Mouse (Mus musculus): ENCODE results near the gene Gm9857.
A peak's percentile ranks its signal among the peaks of the same experiment; 100 is the strongest.

Gm9857 gene

DNA sequence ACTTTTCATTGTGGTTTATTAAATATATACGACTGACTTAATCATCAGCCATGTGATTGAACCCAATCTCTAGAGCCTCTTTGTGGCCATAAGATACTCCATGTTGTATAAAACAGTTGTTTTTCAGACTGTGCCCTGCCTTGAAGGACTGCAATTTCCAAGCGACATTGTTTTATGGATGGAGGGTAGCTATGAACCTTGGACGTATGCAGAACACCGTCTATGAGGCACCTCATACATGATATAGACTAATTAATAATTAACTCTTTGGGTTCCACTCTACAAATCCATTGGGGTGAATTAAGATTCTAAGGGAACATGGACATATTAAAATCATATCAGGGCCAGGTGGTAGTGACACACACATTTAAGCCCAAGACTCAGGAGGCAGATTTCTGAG is 14.6 kb downstream of the Gm9857 start:
- no peak for DNase-seq (ENCODE audit: low read depth in 2 of 2, low spot score in 2 of 2)

DNA sequence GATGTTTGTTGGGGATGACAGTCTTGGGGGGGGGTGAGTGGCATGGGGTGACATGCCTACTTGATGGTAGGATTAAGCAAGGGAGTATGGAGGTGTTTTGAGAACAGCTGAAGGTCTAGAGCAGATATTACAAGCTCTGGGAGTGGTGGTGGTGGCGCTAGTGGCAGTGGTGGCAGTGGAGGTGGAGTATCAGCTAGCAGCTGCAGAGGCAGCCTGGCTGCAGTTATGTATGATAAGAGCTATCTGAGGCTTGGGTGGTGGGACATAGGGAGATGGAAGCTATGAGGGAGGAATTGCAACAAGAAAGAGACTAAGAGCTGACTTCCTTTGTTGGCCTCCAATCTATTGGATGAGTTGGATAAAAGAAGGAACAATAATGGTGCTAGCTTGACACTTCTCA is 18.4 kb downstream of the Gm9857 start:
- DNase-seq (ENCODE audit: low read depth in 2 of 2, low spot score in 2 of 2) = no peak

DNA sequence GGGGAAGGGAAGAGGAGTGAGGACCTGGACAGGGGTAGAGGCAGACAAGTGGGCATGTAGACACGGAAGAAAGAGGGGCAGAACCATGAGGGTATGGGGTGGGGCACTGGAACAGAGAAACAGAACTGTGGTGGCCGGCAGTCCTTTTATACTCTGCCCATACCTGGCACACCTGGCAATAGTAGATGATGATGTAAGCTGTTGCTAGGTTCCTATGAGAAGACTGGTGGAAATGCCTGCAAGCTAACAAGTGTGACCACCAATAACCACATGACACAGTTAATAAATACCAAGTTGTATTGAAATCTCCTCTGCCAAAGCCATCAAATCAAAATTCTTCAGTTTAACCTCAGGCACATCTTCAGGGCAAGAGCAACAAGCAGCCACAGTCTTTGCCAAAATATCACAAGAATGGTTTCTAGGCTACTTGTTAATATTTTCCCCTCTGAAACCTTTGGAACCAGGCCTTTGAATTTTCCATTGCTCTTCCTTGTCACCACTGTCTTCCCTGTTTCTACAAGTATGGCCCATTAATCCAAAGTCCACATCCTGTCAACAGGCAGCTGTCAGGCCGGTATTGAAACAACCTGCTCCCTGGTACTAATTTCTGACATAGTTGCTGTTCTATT is 19.7 kb downstream of the Gm9857 start:
- DNase-seq (ENCODE audit: low read depth in 2 of 2, low spot score in 2 of 2) = no peak

DNA sequence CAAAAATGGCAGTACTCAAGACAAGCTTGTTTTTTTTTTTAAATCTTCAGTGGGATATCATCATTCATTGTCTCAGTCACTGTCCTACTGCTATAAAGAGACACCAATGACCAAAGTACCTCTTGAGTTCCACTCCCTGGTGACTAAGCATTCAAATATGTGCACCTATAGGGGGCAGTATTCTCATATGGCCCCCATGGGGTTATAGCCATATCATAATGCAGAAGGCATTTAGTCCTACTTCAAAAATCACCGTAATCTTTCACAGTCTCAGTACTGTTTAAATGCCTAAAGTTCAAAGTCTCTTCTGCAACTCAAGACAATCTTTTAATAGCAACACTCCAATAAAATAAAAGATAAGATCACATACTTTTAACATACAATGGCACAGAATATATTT is 21.4 kb downstream of the Gm9857 start:
- DNase-seq (ENCODE audit: low read depth in 2 of 2, low spot score in 2 of 2) = no peak

DNA sequence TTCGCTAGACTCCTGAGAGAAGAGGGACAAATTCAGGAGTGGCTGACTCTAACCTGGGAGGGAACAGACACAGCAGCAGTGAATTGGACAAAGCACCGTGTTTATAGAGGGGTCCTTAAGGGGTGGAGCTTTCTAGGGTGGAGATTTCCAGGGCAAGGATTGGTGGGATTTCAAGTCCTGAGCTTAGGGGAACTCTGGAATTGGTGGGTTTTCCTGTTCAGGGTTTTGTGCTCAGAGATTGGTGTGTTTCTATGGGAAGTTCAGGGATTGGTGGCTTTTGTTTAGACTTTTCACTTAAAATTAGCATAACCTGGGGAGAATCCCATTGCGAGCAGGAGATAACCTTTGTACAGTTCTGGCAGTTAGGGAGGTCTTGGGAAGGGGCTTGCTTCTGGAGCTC is 22.3 kb downstream of the Gm9857 start:
- DNase-seq (ENCODE audit: low read depth in 2 of 2, low spot score in 2 of 2) = no peak

DNA sequence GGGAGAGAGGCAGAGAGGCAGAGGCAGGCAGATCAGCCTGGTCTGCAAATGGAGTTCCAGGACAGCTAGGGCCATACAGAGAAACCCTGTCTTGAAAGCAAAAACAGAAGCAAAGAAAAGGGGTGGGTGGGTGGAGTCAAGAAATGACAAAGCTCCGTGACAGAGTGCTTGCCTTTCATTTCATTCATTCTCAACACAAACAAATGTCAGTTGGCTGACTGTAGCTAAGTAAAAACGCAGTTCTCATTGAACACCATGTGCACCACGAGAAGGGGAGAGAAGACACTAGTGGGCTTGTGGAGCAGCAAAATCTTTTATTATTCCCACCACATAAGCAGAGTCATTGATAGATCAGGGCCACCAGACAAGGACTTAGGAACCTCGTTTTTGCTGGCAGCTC is 23.4 kb downstream of the Gm9857 start:
- DNase-seq (ENCODE audit: low read depth in 2 of 2, low spot score in 2 of 2) = no peak

DNA sequence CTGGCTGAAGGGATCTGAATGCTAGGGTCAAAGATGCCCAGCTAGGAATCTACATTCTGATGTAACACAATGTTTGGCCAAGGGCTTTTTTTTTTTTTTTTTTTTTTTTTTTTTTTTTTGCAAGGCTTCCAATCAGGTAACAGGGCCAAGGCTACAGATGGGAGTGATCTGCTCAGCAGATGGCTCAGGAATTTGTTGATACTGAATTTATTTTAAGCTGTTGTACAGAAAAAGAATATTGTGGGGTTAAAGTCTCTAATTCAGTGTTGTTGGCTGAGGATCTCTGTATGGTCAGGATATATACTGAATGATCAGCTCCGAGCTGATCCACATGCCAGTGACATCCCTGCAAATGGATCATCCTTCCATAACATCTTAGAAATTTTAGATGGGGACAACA is 24.2 kb downstream of the Gm9857 start:
- no peak for DNase-seq (ENCODE audit: low read depth in 2 of 2, low spot score in 2 of 2)

DNA sequence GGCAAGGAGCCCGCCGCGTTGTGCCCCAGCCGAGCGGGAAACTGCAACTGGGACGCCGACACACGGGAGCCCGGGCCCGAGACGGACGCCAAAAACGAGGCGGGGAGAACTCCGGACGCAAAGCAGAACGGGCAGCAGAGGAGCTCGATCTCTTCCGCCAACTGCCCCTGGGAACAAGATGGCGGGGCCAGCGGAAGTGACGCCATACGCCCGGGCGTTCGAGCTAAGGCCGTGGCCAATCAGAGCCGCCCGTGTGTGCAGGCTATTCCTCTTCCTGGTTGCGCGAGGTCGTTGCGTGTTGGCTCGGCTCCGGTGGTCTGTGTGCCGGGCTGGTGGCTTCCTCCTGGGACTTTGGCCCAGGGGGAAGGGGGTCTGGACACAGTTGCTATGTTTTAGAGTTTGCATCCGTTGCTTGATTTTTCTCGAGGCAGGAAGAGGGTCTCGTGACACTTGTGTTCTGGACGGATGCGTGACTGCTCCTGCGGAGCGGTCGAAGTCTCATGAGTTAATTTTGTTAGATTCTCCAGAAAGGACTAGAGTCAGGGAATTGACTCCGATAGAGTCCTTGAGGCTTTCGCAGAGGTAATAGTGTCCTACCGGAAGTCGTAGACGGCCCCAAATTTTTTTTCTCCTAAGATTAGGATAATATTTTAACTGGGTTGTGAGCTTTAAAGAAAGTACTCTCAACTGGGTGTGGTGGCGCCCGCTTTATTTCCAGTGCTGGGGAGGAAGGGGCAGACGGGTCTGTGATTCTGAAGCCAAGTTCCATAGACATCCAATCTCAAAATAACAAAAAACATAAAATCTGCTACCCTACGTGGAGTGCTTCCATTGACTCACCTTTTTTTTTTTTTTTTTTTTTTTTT is 28.5 kb downstream of the Gm9857 start, which contains the start of gene Prpf38b:
Gene Prpf38b, minus strand, starts transcription at position 180 of the 866 bp plus-strand sequence.
- peak; percentile 91 to 92 for DNase-seq (ENCODE audit: low read depth in 2 of 2, low spot score in 2 of 2)

DNA sequence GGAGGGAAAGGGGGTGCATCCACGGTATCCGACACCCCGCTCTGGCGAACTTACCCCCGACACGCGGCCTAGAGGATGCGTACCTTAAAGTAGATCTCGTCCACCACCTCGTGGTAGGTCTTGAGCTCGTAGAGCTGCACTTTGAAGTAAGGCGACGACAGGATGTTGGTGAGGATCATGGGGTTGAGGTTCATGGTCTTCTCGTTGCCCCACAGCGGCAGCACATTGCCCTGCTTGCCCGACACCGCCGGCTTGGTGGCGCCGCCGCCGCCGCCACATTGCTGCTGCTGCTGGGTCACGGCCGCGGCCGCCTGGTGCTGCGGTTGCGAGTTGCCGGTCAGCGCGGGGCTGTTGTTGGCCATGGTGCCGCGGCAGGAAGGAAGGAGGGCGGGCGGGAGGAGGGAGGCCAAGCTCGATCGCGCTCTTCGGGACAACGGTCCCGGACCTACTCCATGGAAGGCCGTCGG is 29.1 kb downstream of the Gm9857 start:
- peak; percentile 82 to 88 for DNase-seq (ENCODE audit: low read depth in 2 of 2, low spot score in 2 of 2)

DNA sequence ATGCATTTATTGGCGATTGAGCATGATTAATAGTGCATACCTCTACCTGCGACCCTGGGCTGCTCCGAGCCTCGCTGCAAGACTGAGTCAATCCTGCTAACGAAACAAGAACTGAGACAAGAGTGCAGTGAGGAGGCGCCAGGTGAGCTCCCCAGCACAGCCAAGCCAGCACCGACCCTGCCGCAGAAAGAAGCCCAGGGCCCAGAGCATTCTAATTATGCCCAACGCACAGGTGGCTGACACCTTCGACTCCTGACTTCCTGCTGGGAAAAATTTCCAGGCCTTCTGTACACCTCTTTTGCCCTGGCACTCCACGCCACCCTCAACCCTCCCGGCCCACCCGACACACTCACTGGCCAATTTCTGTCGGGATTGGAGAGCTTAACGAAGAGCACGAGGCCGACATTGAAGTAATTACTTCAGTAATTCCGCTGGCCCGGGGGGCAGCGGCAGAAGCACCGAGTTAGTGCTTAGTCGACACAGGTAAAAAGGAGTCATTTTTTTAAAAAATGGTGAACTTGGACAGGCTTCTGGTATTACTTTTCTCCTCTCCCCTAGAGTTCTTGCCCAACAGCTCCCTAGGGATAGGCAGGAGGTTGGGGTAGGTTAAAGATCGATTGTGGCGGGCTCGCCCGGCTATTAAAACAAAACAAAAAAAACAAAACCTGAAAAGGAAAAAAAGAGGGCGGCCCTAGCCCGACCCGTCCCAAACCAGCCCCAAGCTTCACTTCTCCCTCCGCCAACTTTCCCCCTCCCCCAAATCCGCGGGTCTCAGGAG is 29.8 kb downstream of the Gm9857 start:
- no peak for DNase-seq (ENCODE audit: low read depth in 2 of 2, low spot score in 2 of 2)

DNA sequence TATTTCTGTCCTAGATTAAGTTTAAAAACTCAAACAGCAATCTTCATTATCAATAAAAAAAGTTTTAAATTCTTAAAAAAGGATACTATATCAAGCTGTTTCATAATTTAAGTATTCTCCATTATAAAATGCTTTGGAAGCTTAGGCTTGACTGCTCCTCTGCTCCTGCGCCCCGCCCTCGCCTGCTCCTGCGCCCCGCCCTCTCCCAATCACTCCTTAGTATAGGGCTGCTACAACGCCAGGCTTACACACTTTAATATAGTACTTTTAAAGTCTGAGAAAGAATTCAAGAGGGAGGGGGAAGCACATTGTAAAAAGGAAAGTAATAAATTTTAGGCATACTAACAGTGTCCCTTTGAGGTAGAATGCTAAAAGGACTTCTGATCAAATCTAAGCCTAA is 37.3 kb downstream of the Gm9857 start:
- DNase-seq (ENCODE audit: low read depth in 2 of 2, low spot score in 2 of 2) = no peak

DNA sequence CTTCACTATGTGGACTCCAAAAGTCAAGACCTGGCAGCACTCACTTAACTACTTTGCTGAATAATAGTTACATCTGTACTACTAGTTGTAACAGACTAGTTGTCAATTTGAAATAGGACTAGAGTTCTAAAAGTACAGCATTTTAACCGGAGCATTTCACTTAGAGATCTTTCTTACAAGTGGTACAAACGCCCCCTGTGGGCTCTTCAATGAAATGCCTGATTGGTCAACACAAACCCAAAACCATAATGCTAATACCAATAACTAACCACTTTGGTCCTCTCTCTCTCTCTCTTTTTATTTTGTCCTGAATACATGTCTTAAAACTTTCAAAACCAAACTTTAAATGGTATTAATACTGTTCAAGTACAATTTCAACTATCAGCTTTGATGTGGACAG is 38.2 kb downstream of the Gm9857 start:
- no peak for DNase-seq (ENCODE audit: low read depth in 2 of 2, low spot score in 2 of 2)

DNA sequence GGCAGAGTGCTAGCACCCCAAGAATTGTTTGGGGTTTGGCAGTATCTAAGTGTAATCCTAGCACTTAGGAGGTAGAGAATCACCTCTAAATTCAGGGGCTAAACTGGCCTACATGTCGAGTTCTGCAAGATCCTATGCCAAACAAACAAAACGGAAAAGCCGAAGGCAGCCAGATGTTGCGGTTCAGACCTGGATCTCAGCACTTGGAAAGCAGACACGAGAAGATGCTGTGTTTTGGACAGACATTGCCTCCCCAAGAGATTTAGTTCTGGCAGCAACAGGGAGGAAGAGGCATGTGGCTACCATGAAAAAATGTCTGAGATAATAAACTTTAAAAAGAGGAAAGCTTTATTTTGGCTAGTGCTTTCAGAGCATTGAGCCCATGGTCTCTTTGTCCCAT is 39.6 kb downstream of the Gm9857 start:
- no peak for DNase-seq (ENCODE audit: low read depth in 2 of 2, low spot score in 2 of 2)

DNA sequence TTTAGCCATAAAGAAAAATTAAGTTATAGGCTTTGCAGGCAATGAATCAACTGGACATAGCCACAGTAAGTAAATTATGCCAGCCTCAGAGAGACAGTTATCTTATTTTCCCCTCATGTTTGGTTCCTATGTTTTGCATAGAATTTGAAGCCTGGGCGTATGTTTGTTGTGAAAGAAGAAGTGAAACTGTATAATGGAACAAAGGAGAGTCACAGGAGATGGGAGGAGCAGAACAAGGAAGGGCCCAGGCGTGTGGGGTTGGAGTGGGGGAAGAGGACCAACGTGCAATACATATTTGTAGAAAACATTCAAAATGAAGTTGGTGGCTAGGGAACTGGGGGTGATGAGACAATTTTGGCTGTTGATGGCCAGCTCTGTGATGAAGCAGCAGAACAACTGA is 40.1 kb downstream of the Gm9857 start:
- no peak for DNase-seq (ENCODE audit: low read depth in 2 of 2, low spot score in 2 of 2)

DNA sequence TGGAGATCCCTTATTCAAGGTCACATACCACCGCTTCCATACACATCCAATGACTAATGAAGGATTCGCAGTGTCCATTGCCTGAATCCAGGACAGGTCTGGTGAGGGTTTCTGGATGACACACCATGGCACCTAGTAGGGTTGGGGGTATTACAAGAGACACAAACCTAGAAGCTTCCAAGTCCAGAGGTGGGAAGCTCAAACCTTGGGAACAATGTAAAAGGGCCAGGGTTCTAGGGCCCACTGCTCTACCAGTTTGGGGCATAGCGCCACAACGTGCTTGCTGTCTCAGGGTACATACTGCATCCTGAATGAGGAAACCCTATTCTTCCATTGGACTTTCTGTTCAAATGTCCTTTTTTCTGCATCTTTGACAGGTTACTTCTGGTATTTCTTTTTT is 41.6 kb downstream of the Gm9857 start:
- DNase-seq (ENCODE audit: low read depth in 2 of 2, low spot score in 2 of 2) = no peak

DNA sequence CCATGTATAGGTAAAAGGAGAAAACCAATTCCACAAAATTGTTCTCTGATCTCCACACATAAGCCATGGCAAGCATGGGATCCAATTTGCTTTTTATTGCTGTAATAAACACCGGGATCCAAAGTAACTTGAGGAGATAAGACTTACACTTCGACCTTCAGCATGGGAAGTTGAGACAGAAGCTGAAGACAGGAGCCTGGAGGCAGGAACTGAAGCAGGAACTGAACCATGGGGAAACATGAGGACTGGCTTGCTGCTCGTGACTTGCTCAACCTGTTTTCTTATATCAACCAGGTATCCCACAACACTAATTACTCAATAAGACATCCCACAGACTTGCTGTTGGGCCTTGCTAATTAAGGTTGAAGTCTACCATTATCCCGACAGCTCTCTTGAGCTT is 47.3 kb downstream of the Gm9857 start:
- DNase-seq (ENCODE audit: low read depth in 2 of 2, low spot score in 2 of 2) = no peak

DNA sequence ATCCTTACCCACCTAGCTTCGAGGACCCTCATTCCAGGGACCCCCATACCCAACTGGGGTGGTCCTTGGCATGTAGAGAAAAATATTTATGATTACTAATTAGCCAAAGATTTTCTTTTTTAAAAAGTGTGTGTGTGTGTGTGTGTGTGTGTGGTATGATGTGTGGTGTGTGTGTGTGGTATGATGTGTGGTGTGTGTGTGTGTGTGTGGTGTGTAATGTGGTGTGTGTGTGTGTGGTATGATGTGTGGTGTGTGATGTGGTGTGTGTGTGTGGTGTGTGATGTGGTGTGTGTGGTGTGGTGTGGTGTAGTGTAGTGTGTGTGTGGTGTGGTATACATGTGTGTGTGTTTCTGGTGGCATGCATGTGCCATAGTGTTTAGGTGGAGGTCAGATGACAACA is 48.2 kb downstream of the Gm9857 start:
- no peak for DNase-seq (ENCODE audit: low read depth in 2 of 2, low spot score in 2 of 2)
